Mouse (Mus musculus) intestine, embryonic 16.5 days (tissue): ENCODE measurements around the gene Tmsb10. TPM values are rescaled to one million over a fixed set of nuclear protein-coding genes. Genes with fewer than 3 reads are reported as not detected.

Experiments
- ATAC-seq: fragments of 200-750 bp; cut with Nextera tagmentation; 2 replicates; pipeline ENCODE4 v1.8.0; 2017; ENCODE audit warnings: moderate TSS enrichment, moderate library complexity
- H3K27ac ChIP-seq: fragments of 300-500 bp; sonication (generic); 2 replicates; pipeline ENCODE4 v1.5.1; 2014; ENCODE audit warnings: mild to moderate bottlenecking, low read length
- H3K27me3 ChIP-seq: fragments of 300-500 bp; sonication (generic); replicated peaks from 2 replicates; pipeline ENCODE4 v1.6.1; 2014; ENCODE audit warnings: low read length, control low read depth, mixed read lengths; ENCODE audit not compliant: control insufficient read depth, insufficient read depth
- H3K36me3 ChIP-seq: fragments of 300-500 bp; sonication (generic); 2 replicates; pipeline ENCODE4 v1.6.1; 2014; ENCODE audit warnings: low read length, control low read depth; ENCODE audit not compliant: control insufficient read depth, insufficient read depth
- H3K4me1 ChIP-seq: fragments of 300-500 bp; sonication (generic); 2 replicates; pipeline ENCODE4 v1.6.1; 2014; ENCODE audit warnings: low read length, control low read depth, mixed read lengths; ENCODE audit not compliant: control insufficient read depth, insufficient read depth
- H3K4me2 ChIP-seq: fragments of 300-500 bp; sonication (generic); 2 replicates; pipeline ENCODE4 v1.6.1; 2014; ENCODE audit warnings: low read depth, low read length, control low read depth
- H3K4me3 ChIP-seq: fragments of 300-500 bp; sonication (generic); 2 replicates; pipeline ENCODE4 v1.5.1; 2014; ENCODE audit warnings: mild to moderate bottlenecking, low read length
- H3K9ac ChIP-seq: fragments of 300-500 bp; sonication (generic); 2 replicates; pipeline ENCODE4 v1.6.1; 2014; ENCODE audit warnings: low read depth, low read length
- H3K9me3 ChIP-seq: fragments of 300-500 bp; sonication (generic); 2 replicates; pipeline ENCODE4 v1.6.1; 2016; ENCODE audit warnings: low read length, control low read depth; ENCODE audit not compliant: control insufficient read depth
- WGBS: fragments of 180-500 bp; shearing (Covaris S2); extraction: QIAGEN DNeasy Blood & Tissue Kit; methylation state at CpG from one replicate; pipeline ENCODE4 v1.1.7; 2014; 5-methylcytosine and 5-hydroxymethylcytosine counted together
- polyA plus RNA-seq: library from polyadenylated mRNA; unstranded; fragments of >200 nt; fragmentation: Nextera tagmentation; extraction: Ambion mirVana; gene quantifications from 2 replicates; pipeline ENCODE4 v1.2.1, GENCODE M21; 2015

Tmsb10 gene
- polyA plus RNA-seq, 1 experiment from 2014 or later: 1,797 TPM

DNA sequence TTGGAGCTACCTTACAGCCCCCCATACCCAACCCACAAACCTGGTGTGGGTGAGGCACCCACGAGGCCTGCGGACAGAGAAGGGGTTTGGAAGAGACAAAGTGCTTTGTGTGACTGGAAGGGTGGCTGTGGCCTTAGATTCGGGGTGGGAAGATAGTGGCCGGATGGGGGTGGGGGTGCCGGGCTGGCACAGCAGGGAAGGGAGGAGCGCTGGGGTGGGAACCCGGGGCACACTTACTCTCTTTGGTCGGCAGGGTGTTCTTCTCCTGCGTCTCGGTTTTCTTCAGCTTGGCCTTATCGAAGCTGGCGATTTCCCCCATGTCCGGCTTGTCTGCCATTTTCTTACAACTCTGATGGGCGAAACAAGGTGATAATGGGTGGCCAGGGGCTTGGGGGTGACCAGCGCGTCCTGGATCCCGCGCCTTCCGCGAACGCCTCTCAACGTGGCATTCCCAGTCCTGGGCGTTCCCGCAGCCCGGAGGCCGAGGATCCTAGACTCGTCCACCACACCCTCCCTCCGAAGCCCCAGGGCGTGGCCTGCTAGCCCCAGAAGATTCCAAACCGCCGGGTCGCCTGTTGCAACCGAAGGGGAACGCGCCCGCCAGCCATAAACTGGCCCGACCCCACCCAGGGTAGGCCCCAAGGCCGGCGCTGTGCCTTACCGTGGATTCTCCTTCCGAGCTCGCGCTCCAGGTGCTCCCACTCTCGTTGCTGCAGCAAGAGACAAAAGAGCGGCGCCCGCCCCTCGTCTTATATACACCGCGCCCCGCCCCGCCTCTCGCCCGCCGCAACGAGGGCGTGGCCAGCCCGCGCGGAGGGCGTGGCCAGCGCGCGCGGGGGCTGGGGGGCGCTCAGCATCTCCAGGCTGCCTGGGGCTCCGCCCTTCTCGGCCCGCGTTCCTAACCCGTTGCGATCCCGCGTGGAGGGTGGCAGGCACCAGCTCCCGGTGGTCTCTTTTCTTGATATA lies 589 bp downstream of the Tmsb10 start:
- WGBS: under 1% methylated on average over 70 of the region's 75 CpGs
- H3K4me1 ChIP-seq: peaks cover 22% of the 10 kb centered on the region
- H3K36me3 ChIP-seq: no peaks in the 10 kb centered on the region
- peak overlapping the region; percentile 78 for H3K4me3 ChIP-seq
- peak overlapping the region; percentile 76 for H3K4me2 ChIP-seq
- H3K9me3 ChIP-seq: no peaks in the 10 kb centered on the region
- H3K27ac ChIP-seq: peak overlapping the region; percentile 95
- no peaks in the 10 kb centered on the region for H3K27me3 ChIP-seq
- peak; percentile 75 for ATAC-seq
- peak overlapping the region; percentile 95 for H3K9ac ChIP-seq

DNA sequence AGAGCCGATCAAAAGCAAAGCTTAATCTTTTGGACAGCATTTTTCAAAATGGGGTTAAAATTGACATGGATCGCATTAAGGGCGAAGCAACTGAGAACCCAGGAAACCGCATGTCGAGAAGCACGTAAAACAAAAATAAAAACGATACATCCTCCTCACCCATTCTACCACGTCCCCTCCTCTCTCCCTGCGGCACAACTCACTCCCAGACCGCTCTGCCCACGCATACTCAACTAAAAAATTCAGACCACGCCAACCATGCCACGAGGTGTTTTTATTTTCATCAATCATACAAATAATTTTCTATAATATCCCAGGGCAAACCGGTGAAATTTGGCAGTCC lies 1.5 kb downstream of the Tmsb10 start:
- Histone ChIP-seq H3K4me1 (peaks cover 14% of the 10 kb centered on the region), H3K27me3 (no peaks in the 10 kb centered on the region), H3K36me3 (no peaks in the 10 kb centered on the region), H3K9me3 (no peaks in the 10 kb centered on the region), H3K27ac (peak overlapping the region; percentile 59; the same call in 1 of the 2 replicates), H3K9ac (peak overlapping the region; percentile 95), H3K4me2 (peak overlapping the region; percentile 56), H3K4me3 (peak overlapping the region; percentile 78)
- ATAC-seq: no peak
- WGBS: under 1% methylated on average over 14 of the region's 14 CpGs

DNA sequence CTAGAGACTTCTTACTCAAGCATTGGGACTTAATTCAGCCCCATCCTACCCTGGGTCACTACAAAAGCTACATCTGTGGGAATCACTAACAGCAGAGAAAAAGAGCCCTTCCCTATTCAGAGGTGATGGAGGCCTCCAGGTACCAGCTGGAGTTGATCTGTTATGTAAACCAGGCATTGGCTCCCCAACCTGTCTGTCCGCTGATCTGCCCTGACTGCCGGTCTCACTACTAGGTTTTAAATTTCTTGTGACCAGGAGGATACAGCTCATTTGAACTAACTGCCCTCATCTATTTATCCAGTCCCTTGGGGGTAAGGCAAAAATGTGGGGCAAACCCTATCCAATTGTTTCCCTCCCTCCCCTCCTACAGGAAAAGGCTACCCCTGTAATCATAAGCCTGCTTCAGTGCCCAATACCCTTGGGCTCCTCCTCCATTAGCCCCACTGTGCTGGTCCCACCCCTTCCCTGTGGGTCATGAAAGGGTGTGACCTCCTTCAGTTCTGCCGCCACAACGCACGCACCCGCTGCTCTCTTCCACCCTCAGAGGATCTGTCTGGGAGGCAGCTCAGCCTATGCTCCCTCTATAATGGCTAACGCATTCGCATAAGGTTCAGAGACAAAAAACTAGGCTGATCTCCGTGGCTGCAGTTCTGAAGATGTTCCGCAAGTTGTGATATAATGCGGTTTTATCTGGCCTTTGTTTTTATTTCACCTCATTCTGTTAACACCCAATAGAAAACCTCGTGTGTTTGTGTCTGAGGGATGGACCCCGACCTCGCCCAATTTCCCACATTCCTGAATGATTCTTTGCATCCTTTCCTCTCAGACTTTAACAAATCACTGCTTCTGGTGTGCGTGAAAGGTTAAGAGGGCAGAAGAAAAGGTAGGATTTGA lies 2.1 kb downstream of the Tmsb10 start:
- H3K4me2 ChIP-seq: peak overlapping the region; percentile 56
- peak overlapping the region; percentile 59 for H3K27ac ChIP-seq
- H3K36me3 ChIP-seq: no peaks in the 10 kb centered on the region
- H3K4me1 ChIP-seq: peaks cover 11% of the 10 kb centered on the region
- ATAC-seq: peak; percentile 33
- 6% methylated on average over 15 of the region's 15 CpGs for WGBS
- no peaks in the 10 kb centered on the region for H3K27me3 ChIP-seq
- H3K9ac ChIP-seq: peak overlapping the region; percentile 95
- no peaks in the 10 kb centered on the region for H3K9me3 ChIP-seq
- peak overlapping the region; percentile 78 for H3K4me3 ChIP-seq

DNA sequence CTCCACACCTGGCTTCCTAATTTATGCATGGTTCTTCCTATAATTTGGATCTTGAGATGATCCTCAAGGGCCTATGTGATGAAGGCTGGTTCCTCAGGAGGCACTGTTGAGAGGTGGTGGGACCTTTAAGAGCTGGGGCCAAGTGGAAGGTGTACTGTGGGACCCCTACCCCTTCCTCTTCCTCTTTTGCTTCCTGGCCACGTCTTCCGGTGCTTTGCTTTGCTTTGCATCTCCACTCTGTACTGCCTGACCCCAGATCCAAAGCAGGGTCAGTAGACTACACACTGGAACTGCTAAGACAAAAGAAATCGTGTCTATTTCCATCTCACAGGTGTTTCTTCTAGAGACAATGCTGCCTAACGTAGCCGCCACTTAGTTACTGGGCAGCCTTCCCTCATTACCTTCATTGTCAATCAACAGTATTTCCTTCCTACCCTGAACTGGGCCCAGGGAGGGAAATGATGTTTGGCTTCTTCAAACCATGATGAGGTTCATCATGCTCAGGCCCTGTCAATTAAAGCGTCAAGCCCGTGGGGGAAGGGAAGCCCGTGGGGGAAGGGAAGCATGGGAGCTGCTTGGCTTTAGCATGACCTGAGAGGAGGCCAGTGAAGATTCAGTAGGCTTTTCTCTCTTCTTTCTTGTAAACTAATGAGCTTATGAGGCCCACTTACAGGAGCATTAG lies 2.9 kb downstream of the Tmsb10 start:
- Histone ChIP-seq H3K27ac (peak overlapping the region; percentile 59; the same call in 1 of the 2 replicates), H3K4me1 (peaks cover 11% of the 10 kb centered on the region), H3K4me3 (no peak overlapping the region), H3K4me2 (peak overlapping the region; percentile 56), H3K36me3 (no peaks in the 10 kb centered on the region), H3K9ac (no peak overlapping the region), H3K9me3 (no peaks in the 10 kb centered on the region), H3K27me3 (no peaks in the 10 kb centered on the region)
- no peak for ATAC-seq
- 61% methylated on average over 8 of the region's 8 CpGs for WGBS

DNA sequence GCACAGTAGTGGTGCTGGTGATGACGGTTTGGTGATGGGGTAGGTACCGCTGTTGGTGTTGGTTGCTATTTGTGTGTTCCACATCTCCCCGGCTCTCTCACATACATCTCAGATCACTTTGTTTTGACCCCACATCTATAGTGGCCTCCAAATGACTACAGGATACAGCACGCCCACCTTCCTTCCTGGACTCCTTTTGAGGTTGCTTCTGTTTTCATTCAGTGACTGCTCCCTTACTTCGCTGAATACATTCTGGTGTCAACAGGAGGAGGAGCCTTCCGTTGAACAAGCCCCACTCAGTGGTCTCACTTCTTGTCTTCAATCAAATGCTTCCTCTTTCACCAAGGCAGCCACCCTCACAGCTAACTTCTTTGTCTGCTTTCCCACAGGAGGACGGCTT lies 3.8 kb downstream of the Tmsb10 start:
- no peak overlapping the region for H3K4me2 ChIP-seq
- WGBS: 70% methylated on average over 7 of the region's 7 CpGs
- H3K4me3 ChIP-seq: no peak overlapping the region
- H3K9me3 ChIP-seq: no peaks in the 10 kb centered on the region
- no peaks in the 10 kb centered on the region for H3K36me3 ChIP-seq
- ATAC-seq: no peak
- no peaks in the 10 kb centered on the region for H3K27me3 ChIP-seq
- no peak overlapping the region for H3K9ac ChIP-seq
- peaks cover 11% of the 10 kb centered on the region for H3K4me1 ChIP-seq
- peak overlapping the region; percentile 59; the same call in 1 of the 2 replicates for H3K27ac ChIP-seq

DNA sequence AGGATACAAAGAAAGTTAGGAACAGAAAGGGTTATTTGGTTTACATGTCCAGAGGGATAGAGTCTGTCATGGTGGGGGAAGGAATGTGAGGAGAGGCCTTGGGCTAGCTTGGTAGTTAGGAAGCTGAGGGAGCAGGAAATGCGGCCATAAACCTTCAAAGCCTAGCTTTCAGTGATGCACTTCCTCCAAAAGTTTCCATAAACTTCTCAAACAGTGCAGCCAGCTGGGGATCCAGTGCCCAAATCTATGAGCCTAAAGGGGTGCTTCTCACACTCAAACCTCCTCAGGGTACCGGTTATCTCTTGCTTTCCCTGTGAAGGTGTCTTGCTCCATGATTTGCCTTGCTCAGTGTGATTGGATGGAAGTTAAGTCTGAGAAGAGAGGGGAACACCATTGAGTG lies 5.6 kb downstream of the Tmsb10 start:
- no peak for ATAC-seq
- Histone ChIP-seq H3K9me3 (no peaks in the 10 kb centered on the region), H3K4me1 (peaks cover 5% of the 10 kb centered on the region; the same call in 1 of the 2 replicates), H3K4me2 (no peak overlapping the region), H3K27ac (no peak overlapping the region), H3K27me3 (no peaks in the 10 kb centered on the region), H3K9ac (no peak overlapping the region), H3K4me3 (no peak overlapping the region), H3K36me3 (no peaks in the 10 kb centered on the region)
- WGBS: 72% methylated on average over 2 of the region's 2 CpGs

DNA sequence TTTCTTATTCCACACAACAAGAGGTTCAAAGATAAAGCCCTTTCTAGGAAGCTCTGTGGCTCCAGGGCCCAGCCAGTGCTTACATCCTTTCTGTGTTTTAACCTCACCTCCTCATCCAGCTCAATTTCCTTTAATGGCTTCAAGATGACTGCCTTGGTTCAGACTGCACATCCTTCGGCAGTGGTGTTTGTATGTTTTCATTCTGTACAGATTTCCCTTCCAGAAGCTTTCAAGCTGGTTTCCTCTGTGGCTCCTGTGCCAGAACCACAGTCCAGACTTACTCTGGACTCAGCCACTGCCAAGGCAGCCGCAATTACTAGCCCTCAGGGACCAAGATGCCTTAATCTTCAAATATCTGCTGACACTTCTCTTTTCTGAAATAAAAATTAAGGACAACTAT lies 6.3 kb downstream of the Tmsb10 start:
- H3K4me3 ChIP-seq: no peak overlapping the region
- H3K4me2 ChIP-seq: no peak overlapping the region
- no peaks in the 10 kb centered on the region for H3K27me3 ChIP-seq
- no peaks in the 10 kb centered on the region for H3K36me3 ChIP-seq
- peaks cover 5% of the 10 kb centered on the region; the same call in 1 of the 2 replicates for H3K4me1 ChIP-seq
- no peak overlapping the region for H3K9ac ChIP-seq
- no peak overlapping the region for H3K27ac ChIP-seq
- WGBS: 59% methylated on average over 2 of the region's 2 CpGs
- no peak for ATAC-seq
- no peaks in the 10 kb centered on the region for H3K9me3 ChIP-seq

DNA sequence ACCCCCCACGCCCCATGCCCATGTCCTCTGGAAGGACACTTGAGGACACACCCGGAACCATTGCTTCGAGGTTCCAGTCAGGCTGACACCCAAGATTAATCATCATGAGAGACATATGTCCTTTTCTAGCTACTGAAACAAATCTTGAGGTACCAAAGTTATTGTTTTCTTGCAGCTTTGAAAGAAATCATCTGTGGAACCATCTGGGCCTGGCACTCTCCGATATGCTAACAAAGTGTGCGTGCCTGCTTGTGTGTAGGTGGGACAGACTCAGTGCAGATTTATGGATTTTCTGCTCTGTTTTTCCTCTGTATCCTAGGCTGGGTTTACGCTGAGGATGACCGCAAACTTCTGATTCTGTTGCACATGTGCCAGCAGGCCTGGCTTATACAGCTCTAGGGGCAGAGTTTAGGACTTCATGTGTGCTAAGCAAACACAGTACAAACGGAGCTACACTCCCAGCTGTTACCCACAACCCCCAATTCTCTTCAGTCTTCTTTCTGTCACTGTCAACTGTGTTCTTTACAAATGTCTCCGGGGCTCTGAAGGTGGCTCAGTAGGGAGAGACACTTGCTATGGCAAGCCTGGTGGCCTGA lies 9.3 kb downstream of the Tmsb10 start:
- Histone ChIP-seq H3K36me3 (no peaks in the 10 kb centered on the region), H3K4me1 (no peaks in the 10 kb centered on the region; the same call in 1 of the 2 replicates)

More for the DNA sequence above, 9.3 kb downstream of the Tmsb10 start:
- H3K4me3 ChIP-seq: no peak overlapping the region
- H3K27ac ChIP-seq: no peak overlapping the region
- no peak overlapping the region for H3K4me2 ChIP-seq
- ATAC-seq: no peak
- H3K9ac ChIP-seq: no peak overlapping the region
- no peaks in the 10 kb centered on the region for H3K9me3 ChIP-seq
- H3K27me3 ChIP-seq: no peaks in the 10 kb centered on the region
- WGBS: 72% methylated on average over 9 of the region's 9 CpGs
